Mouse (Mus musculus) cerebellum, postnatal 14 days (tissue): ENCODE measurements at regions not wholly inside any gene's neighbourhood (a gene's known extent, or its start where the extent isn't known, plus 50 kb on each side); places are given as distances from the start of the nearest gene placed in this dataset.
A peak's percentile ranks its signal among the peaks of the same experiment; 100 is the strongest.
"Not testable (repeated sequence)": the region's sequence is repeated elsewhere in the genome, so short reads cannot be mapped to it uniquely, and the experiment has no call there.

Experiments
- DNase-seq, 2 experiments: peaks; one replicate each; pipeline ENCODE4 v3.0.0; 2021; ENCODE audit warnings: mixed read lengths in 2 of 2

GRCm38 (mm10) chr13:5373191-5373590, 488.1 kb upstream of the Klf6 start:
- no peak for DNase-seq

- DNase-seq, result no peak
Observed at GRCm38 (mm10) chr13:5408226-5408804, 453.0 kb upstream of the Klf6 start.

GRCm38 (mm10) chr13:5412052-5412451, 449.2 kb upstream of the Klf6 start:
- DNase-seq, result no peak

DNA sequence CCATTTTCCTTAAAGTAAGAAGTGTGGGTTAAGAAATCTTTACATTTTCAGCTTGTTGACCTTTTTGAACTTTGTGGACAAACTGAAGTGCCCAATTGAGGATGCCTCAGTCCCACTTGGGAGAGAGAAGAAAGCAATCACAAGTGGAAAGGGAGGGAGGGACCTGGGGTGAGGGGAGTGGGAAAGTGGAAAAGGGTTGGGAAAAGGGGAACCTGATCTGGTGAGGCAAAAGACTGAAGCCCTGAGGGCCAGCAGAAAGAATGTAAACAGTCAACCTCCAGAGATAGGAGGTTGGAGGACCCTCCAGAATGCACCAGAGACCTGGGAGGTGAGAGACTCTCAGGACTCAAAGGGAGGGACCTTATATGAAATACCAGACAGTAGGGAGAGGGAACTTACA, 448.3 kb upstream of the Klf6 start:
- DNase-seq, result not testable (repeated sequence)

DNA sequence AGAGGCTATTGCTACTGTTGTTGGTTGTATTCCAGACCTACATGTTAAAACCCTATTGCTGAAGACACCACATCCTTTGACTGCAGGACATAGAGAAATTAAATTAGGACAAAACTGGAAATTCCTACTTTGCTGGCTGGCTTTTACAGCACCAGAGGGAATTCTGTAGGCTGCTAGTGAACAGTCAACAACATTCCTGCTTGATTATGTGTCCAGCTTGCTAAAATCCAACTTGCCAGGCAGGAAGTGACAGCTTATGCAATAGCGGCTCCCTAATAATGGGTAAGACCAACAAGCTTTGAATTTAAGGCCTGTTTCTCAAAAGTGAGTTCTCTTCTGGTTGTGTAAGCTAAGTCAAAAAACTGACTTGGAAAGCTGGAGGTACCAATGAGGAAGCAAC, 437.2 kb upstream of the Klf6 start:
- DNase-seq, result no peak

- peak in 1 of 2 experiments; percentile 2 for DNase-seq
Observed at GRCm38 (mm10) chr13:5425491-5426232, 435.6 kb upstream of the Klf6 start.

- DNase-seq, result no peak
Observed at GRCm38 (mm10) chr13:5433652-5434051, 427.6 kb upstream of the Klf6 start.

DNA sequence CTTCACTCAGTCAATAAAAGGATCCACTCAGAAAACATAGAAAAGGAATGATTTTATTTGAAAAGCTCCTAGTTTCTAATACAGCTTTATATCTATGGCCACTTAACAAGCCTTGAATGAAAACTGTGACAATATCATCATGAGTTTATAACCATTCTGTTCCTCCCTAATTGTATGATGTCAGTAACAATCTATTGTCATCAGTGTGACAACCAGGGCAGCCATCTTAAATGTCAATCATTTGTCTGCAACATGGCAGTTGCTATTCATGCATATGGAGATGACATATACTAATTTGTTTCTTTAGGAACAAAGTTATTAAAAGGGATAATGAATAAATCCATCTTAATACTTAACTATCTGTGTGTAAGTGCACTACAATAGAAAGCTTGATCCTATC, 426.2 kb upstream of the Klf6 start:
- no peak for DNase-seq

GRCm38 (mm10) chr13:5436191-5436590, 425.1 kb upstream of the Klf6 start:
- DNase-seq, result no peak

DNA sequence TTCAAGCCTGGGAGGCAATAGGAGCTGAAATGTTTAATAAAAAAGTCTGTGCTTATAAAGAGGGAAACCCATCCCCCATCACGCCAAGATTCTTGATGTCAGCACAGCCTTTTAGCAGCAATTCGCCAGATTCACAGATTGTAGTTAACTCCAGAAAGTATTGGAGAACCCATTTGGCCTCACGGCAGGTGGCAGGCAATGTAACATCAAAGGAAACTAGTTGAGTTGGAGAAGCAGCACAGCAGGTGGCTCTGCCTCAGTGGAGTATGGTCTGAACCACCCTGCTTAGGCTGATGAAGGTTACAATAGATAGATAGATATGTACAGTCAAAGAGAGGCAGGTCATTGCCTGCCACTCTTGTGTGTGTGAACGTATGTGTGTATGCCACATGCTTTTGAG, 420.8 kb upstream of the Klf6 start:
- DNase-seq, result no peak

DNA sequence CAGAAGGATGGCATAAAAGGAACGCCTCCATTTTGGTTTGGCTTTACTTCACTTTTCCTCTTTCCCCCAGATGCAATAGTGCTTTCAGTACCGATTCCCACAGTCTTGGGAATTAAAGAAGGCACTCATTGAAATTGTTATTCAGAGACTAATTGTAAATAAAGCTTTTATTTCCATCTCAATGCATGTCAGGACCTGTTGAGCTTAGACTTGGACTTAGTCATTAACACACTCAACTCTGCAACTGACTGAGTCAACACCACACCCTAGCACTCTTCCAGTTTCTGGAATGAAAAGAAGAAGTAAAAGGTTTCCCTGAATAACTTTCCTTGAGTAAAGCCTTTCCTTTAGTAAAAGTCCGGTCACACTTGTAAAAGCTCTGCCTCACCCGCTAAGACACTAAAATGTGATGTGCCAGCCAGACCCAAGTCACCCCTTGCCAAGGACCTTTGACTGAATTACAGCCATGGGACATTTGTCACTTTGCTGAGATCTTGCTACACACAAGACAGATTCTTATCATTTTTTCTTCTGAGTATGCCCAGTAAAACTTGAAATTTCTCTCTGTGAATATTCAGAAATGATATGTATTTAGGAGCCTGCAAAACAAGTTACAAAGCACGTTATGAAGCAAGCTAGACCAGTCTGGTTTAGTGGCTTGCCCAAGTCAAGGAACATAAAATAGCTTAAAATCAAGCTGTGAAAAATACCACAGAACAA, 416.4 kb upstream of the Klf6 start:
- no peak for DNase-seq

DNA sequence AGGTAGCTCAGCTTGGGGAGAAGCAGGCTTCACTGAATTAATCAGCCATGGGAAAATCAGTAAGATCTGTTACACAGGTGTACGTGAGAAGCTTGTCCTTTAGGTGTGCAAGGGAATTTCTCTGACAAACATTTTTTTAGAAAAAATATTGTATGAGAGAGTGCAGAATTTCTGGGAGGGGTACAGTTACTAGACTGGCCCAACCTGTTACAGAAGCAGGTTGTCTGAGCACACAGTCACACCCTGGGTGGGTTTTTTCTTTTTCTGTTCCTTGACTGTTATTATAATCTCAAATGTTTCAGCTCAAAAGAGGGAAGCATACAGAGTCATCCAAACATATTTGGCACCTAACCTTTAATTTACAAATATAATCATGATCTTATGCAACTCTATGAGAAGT, 412.7 kb upstream of the Klf6 start:
- DNase-seq, result no peak

DNA sequence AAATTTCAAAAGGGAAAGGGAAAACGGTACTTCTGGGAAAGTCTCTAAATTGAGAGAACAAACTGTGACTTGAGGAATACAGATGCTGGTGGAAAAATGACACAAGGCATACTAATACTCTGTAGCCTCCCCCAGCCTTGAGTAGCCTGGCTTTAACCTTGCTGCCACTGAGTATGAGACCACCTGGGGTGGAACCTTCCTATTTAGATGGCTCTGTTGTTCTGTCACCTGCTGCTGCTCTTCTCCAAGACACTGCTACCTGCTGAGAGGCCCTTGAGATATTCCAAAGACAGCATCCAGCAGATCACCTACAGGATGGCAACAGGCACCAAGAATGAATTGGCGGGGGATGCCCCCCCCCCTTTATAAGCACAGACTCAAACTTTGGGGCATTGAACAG, 380.5 kb upstream of the Klf6 start:
- DNase-seq, result no peak

GRCm38 (mm10) chr13:5492266-5492665, 369.0 kb upstream of the Klf6 start:
- DNase-seq, result no peak

DNA sequence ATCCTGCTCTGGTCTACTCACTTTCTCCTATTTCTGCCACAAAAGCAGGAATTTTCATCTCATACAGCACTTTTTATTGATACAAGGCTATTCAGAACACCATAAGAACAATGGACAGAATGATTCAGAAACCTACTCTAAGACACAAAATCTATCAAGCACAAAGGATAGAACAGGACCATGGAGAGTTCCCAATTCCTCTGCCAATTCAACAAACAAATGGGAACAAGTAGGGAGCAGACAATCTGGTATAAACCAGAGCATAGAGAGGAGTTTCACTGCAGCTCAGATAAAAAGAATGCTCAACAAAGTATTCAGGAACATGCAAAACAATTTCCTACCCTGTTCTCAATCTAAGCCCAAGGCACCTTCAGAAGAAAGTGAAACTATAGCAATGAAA, 363.7 kb upstream of the Klf6 start:
- no peak for DNase-seq

- no peak for DNase-seq
Observed at GRCm38 (mm10) chr13:5511784-5512183, 349.5 kb upstream of the Klf6 start.

- DNase-seq, result peak; percentile 70 to 71
Observed at GRCm38 (mm10) chr13:5515552-5515951, 345.7 kb upstream of the Klf6 start.

- peak in 1 of 2 experiments; percentile 11 for DNase-seq
Observed at GRCm38 (mm10) chr13:5516088-5516487, 345.2 kb upstream of the Klf6 start.

DNA sequence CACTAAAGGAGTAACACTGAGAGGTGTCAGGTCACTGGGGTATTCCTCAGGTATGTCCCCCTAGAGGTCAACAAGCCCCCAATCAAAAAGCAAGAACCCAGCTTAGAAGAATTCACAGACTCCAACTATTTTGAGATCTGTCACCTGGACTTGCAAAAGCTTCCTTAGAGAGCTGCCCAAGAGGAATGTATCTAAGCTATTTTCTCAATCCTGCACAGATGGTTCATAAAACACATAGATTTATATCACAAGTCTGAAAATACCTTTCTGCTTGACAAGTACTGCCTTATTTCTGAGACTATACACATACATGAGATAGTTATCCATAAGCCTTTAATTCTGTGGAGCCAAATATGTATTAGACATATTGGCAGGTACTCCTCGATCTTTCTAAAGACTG, 342.1 kb upstream of the Klf6 start:
- DNase-seq, result no peak

- peak in 1 of 2 experiments; percentile 16 for DNase-seq
Observed at GRCm38 (mm10) chr13:5519600-5519999, 341.7 kb upstream of the Klf6 start.

GRCm38 (mm10) chr13:5527400-5527799, 333.9 kb upstream of the Klf6 start:
- DNase-seq, result no peak

DNA sequence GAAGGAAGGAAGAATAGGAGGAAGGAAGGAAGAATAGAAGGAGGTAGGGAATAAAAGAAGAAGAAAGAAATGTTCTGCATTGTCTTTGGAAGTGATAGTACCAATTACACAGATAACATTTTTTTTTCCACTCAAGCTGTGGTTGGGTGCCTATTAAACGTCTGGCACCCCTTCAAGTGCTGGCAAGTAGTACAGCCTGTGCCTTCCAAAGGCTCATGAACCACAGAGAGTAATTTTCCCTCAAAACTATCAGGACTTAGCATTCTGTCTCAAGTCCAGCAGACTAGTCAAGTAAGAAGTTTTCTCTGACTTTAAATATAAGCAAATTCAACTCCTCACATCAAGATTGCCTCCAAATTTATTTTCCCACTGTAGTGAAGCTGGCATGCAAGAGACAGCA, 321.0 kb upstream of the Klf6 start:
- peak; percentile 32 to 42 for DNase-seq

GRCm38 (mm10) chr13:5545521-5545920, 315.8 kb upstream of the Klf6 start:
- DNase-seq, result peak in 1 of 2 experiments; percentile 3

- no peak for DNase-seq
Observed at GRCm38 (mm10) chr13:5546011-5546410, 315.3 kb upstream of the Klf6 start.
